Mouse (Mus musculus) limb, embryonic 10.5 days (tissue): Measurements from ENCODE around the gene Gm10644. TPM values are rescaled to one million over a fixed set of nuclear protein-coding genes. Genes with fewer than 3 reads are reported as not detected.

Source experiments
- DNase-seq: peaks from one replicate; pipeline ENCODE4 v3.0.0-alpha.2; 2017; ENCODE audit warnings: low spot score
- H3K27ac ChIP-seq: fragments of 300-500 bp; sonication (generic); 2 replicates; pipeline ENCODE4 v1.5.1; 2016; ENCODE audit warnings: mild to moderate bottlenecking
- H3K27me3 ChIP-seq: fragments of 300-500 bp; sonication (generic); 2 replicates; pipeline ENCODE4 v1.6.1; 2016; ENCODE audit warnings: low read depth, mild to moderate bottlenecking; ENCODE audit not compliant: poor library complexity, severe bottlenecking
- H3K36me3 ChIP-seq: fragments of 300-500 bp; sonication (generic); 2 replicates; pipeline ENCODE4 v1.6.1; 2016; ENCODE audit warnings: mild to moderate bottlenecking, moderate library complexity
- H3K4me1 ChIP-seq: fragments of 300-500 bp; sonication (generic); 2 replicates; pipeline ENCODE4 v1.6.1; 2016
- H3K4me3 ChIP-seq: fragments of 300-500 bp; sonication (generic); 2 replicates; pipeline ENCODE4 v1.5.1; 2016; ENCODE audit warnings: mild to moderate bottlenecking, moderate library complexity
- H3K9me3 ChIP-seq: fragments of 300-500 bp; sonication (generic); replicated peaks from 2 replicates; pipeline ENCODE4 v1.6.1; 2016; ENCODE audit warnings: mild to moderate bottlenecking
- WGBS: fragments of 180-500 bp; shearing (Covaris S2); methylation state at CpG from one replicate; pipeline ENCODE4 v1.1.7; 2016; 5-methylcytosine and 5-hydroxymethylcytosine counted together
- polyA plus RNA-seq: library from polyadenylated mRNA; unstranded; fragments of >200 nt; fragmentation: Nextera tagmentation; extraction: Ambion mirVana; gene quantifications from 2 replicates; pipeline ENCODE4 v1.2.1, GENCODE M21; 2016

Gene Gm10644
- polyA plus RNA-seq, 1 experiment from 2014 or later: 0.58 TPM

GRCm38 (mm10) chr8:83954749-83955105, 278 bp downstream of the Gm10644 start:
- WGBS: 2% methylated on average over 14 of the region's 14 CpGs
- Histone ChIP-seq H3K9me3 (no peaks in the 10 kb centered on the region), H3K4me1 (peaks cover 21% of the 10 kb centered on the region), H3K4me3 (peak overlapping the region; percentile 84), H3K36me3 (peaks cover 8% of the 10 kb centered on the region; the same call in 1 of the 2 replicates), H3K27me3 (no peaks in the 10 kb centered on the region), H3K27ac (peak overlapping the region; percentile 81)
- no peak for DNase-seq

DNA sequence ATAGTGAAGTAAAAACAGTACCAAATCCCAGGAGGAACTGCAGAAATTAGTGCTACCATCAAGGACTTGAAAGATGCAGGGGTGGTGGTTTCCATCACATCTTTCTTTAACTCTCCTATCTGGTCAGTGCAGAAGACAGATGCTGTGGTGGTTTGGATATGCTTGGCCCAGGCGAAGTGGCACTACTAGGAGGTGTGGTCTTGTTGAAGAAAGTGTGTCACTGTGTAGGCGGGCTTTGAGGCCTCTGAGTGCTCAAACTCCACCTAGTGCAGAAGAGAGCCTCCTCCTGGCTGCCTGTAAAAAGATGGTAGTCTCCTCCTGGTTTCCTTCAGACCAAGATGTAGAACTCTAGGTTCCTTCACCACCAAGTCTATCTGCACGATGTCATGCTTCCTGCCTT, 9.5 kb downstream of the Gm10644 start:
- no peak overlapping the region for H3K4me3 ChIP-seq
- no peak for DNase-seq
- H3K9me3 ChIP-seq: no peaks in the 10 kb centered on the region
- H3K36me3 ChIP-seq: no peaks in the 10 kb centered on the region; the same call in 1 of the 2 replicates
- H3K4me1 ChIP-seq: no peaks in the 10 kb centered on the region
- no peak overlapping the region for H3K27ac ChIP-seq
- 65% methylated on average over 3 of the region's 3 CpGs for WGBS
- no peaks in the 10 kb centered on the region for H3K27me3 ChIP-seq

- no peaks in the 10 kb centered on the region for H3K9me3 ChIP-seq
- peaks cover 27% of the 10 kb centered on the region for H3K36me3 ChIP-seq
- DNase-seq: no peak
- WGBS: 81% methylated on average over 1 of the region's 1 CpGs
- H3K27ac ChIP-seq: no peak overlapping the region
- H3K4me1 ChIP-seq: no peaks in the 10 kb centered on the region
- no peak overlapping the region for H3K4me3 ChIP-seq
- no peaks in the 10 kb centered on the region for H3K27me3 ChIP-seq
These were observed 12.6 kb downstream of the Gm10644 start for GRCm38 (mm10) chr8:83942446-83942845.

DNA sequence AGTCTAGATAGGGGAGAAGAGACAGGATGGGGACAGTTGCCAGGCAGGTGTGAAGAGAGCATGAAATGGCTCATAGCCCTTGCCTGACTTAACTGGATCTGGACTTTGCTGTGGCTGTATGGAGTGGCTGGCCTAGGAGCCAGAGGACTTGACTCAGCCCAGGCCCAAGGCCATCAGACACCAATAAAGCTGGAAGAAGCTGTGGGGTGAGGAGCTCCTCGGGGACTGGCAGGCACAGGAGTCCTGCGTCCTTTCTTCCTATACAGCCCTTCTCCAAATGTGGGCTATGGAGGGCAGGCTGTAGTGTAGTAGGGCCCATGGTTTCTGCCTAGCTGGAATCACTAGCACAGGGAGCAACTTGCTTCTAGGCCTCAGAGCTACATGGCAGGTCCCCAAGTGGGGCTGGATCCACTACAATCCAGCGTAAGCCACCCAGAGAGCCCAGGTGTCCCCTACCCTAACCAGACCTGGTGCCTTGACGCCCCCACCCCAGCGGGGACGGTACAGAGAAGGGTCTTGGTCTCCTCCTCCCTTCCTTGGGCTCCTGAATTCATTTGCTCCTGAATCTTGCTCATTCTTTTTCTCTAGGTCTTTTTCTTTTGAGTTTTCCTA, 13.8 kb downstream of the Gm10644 start:
- whole genome bisulfite sequencing: 72% methylated on average over 6 of the region's 6 CpGs
- no peak for DNase-seq
- no peak overlapping the region for H3K27ac ChIP-seq

GRCm38 (mm10) chr8:83938330-83938729, 16.7 kb downstream of the Gm10644 start:
- no peaks in the 10 kb centered on the region for H3K4me1 ChIP-seq
- no peak for DNase-seq
- no peak overlapping the region for H3K27ac ChIP-seq
- 94% methylated on average over 15 of the region's 15 CpGs for WGBS
- no peaks in the 10 kb centered on the region for H3K9me3 ChIP-seq
- no peak overlapping the region for H3K4me3 ChIP-seq
- peaks cover 69% of the 10 kb centered on the region for H3K36me3 ChIP-seq
- no peaks in the 10 kb centered on the region for H3K27me3 ChIP-seq

More for the DNA sequence above, 13.8 kb downstream of the Gm10644 start:
- H3K27me3 ChIP-seq: no peaks in the 10 kb centered on the region
- no peaks in the 10 kb centered on the region for H3K4me1 ChIP-seq
- no peaks in the 10 kb centered on the region for H3K9me3 ChIP-seq
- H3K4me3 ChIP-seq: no peak overlapping the region
- H3K36me3 ChIP-seq: peaks cover 40% of the 10 kb centered on the region

GRCm38 (mm10) chr8:83937645-83938044, 17.4 kb downstream of the Gm10644 start:
- 92% methylated on average over 7 of the region's 7 CpGs for WGBS
- H3K27ac ChIP-seq: no peak overlapping the region
- DNase-seq: no peak
- H3K27me3 ChIP-seq: no peaks in the 10 kb centered on the region
- H3K36me3 ChIP-seq: peaks cover 75% of the 10 kb centered on the region
- no peak overlapping the region for H3K4me3 ChIP-seq
- no peaks in the 10 kb centered on the region for H3K9me3 ChIP-seq
- no peaks in the 10 kb centered on the region for H3K4me1 ChIP-seq

DNA sequence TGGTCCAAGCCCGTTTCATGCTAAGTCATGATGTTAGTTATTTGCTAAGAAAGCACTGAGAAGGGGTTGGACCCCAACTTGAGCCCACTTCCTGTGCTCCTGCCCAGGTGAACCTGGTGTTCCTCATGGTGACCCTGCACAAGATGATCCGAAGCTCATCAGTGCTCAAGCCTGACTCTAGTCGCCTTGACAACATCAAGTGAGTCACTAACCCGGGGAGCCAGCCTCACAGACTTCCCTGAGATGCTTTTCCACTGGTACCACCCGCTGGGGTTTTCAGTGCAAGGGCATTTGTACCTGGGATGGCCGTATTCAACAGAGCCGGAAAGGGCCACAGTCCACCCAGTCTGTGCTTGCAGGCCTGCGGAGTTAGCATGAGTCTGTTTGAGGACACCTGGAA, 19.6 kb downstream of the Gm10644 start:
- Histone ChIP-seq H3K27ac (no peak overlapping the region), H3K4me3 (no peak overlapping the region), H3K27me3 (no peaks in the 10 kb centered on the region), H3K4me1 (no peaks in the 10 kb centered on the region), H3K9me3 (no peaks in the 10 kb centered on the region), H3K36me3 (peaks cover 98% of the 10 kb centered on the region)
- WGBS: 94% methylated on average over 8 of the region's 8 CpGs
- no peak for DNase-seq

GRCm38 (mm10) chr8:83934994-83935393, 20.0 kb downstream of the Gm10644 start:
- H3K27me3 ChIP-seq: no peaks in the 10 kb centered on the region
- no peak for DNase-seq
- H3K4me1 ChIP-seq: no peaks in the 10 kb centered on the region
- H3K36me3 ChIP-seq: peaks cover 99% of the 10 kb centered on the region
- H3K27ac ChIP-seq: no peak overlapping the region
- 89% methylated on average over 2 of the region's 2 CpGs for WGBS
- no peaks in the 10 kb centered on the region for H3K9me3 ChIP-seq
- H3K4me3 ChIP-seq: no peak overlapping the region

- Histone ChIP-seq H3K4me1 (no peaks in the 10 kb centered on the region), H3K36me3 (peaks cover 100% of the 10 kb centered on the region), H3K4me3 (no peak overlapping the region), H3K27ac (no peak overlapping the region), H3K27me3 (no peaks in the 10 kb centered on the region), H3K9me3 (no peaks in the 10 kb centered on the region)
- WGBS: 88% methylated on average over 5 of the region's 5 CpGs
- no peak for DNase-seq
These were observed 20.8 kb downstream of the Gm10644 start for GRCm38 (mm10) chr8:83934222-83934621.

DNA sequence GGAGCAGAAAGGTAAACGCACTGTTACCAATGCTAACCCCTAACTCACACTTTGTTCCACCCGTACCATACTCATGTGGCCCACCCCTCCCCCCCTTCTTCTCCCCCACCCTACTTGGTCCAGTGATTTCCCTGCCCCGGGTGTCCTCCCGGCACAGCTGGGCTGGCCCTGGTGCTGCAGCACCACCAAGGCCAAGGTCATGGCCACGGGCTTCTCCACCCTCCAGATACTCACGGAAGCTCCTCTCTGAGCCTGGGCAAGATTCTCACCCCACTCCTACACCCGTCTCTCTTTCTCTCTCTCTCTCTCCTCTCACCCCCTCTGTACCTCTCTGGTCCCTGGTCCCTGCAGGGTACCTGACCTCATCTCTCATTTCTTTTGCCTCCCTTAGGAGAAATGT, 28.7 kb downstream of the Gm10644 start:
- DNase-seq: no peak
- peaks cover 97% of the 10 kb centered on the region for H3K36me3 ChIP-seq
- H3K9me3 ChIP-seq: no peaks in the 10 kb centered on the region
- no peak overlapping the region for H3K4me3 ChIP-seq
- WGBS: 80% methylated on average over 7 of the region's 7 CpGs
- H3K27me3 ChIP-seq: no peaks in the 10 kb centered on the region
- H3K27ac ChIP-seq: no peak overlapping the region
- peaks cover 3% of the 10 kb centered on the region; the same call in 1 of the 2 replicates for H3K4me1 ChIP-seq

GRCm38 (mm10) chr8:83924585-83924984, 30.4 kb downstream of the Gm10644 start:
- no peak for DNase-seq
- Histone ChIP-seq H3K27ac (0 out of 2 replicates have a peak overlapping the region, but pooled peaks have one; percentile 1), H3K27me3 (no peaks in the 10 kb centered on the region), H3K9me3 (no peaks in the 10 kb centered on the region), H3K4me3 (no peak overlapping the region), H3K36me3 (peaks cover 95% of the 10 kb centered on the region), H3K4me1 (peaks cover 3% of the 10 kb centered on the region; the same call in 1 of the 2 replicates)
- 77% methylated on average over 5 of the region's 5 CpGs for WGBS

DNA sequence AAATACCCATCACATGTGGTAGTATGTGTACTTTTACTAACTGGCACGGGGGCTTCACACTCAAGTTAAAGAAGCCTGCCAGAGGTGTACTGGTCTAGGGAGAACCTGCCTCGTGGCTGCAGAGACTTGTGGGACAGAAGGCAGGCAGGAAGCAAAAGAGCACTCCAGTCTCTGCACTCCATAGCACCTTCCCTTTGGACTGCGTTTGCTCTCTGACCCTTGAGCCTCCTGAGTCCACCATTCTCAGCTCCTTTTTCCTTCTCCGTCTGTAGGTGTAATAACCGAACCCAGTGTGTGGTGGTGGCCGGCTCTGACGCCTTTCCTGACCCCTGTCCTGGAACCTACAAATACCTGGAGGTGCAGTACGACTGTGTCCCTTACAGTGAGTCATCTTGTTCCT, 32.3 kb downstream of the Gm10644 start:
- H3K9me3 ChIP-seq: no peaks in the 10 kb centered on the region
- 90% methylated on average over 8 of the region's 8 CpGs for WGBS
- H3K27me3 ChIP-seq: no peaks in the 10 kb centered on the region
- no peak for DNase-seq
- H3K36me3 ChIP-seq: peaks cover 93% of the 10 kb centered on the region
- H3K4me1 ChIP-seq: peaks cover 3% of the 10 kb centered on the region; the same call in 1 of the 2 replicates
- H3K27ac ChIP-seq: no peak overlapping the region
- no peak overlapping the region for H3K4me3 ChIP-seq

DNA sequence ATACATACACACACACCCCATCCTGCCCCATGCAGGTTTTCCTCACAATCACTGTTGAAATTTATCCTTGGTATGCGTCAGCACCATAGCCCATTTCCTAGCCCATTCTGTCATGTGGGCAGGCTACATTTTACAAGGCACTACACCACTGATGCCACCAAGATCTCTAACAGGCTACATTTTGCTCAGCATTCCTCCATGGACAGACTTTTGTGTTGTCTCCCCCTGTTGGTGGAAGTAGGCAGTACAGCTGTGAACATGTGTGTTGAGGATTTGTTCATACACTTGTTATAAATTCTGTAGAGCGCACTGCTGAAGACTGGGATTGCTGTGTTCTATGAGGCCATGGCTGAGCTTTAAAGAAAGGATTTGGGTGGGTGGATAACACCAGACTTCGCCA, 33.4 kb downstream of the Gm10644 start:
- H3K36me3 ChIP-seq: peaks cover 89% of the 10 kb centered on the region
- 81% methylated on average over 3 of the region's 3 CpGs for WGBS

DNA sequence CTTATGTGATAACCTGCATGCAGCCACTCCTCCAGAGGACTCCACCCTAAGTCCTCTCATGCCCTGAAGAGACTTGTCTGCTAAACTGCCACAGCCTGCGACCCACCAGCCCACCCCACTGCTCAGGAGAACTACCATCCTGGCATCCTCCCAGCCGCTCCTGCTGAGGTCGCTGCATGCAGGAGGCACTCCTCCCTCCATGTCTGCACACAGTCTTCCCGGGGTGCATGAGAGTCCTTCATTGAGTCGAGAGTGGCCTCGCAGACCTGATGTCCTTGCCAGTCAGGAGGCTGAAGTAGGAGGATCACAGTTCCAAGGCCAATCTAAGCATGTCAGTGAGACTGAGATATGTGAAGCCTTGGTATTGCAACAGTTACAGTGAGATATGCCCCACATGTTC, 37.4 kb downstream of the Gm10644 start:
- 86% methylated on average over 6 of the region's 6 CpGs for WGBS
- no peak for DNase-seq
- peaks cover 64% of the 10 kb centered on the region for H3K36me3 ChIP-seq

More for the DNA sequence above, 33.4 kb downstream of the Gm10644 start:
- H3K27ac ChIP-seq: no peak overlapping the region
- no peaks in the 10 kb centered on the region for H3K27me3 ChIP-seq
- no peak overlapping the region for H3K4me3 ChIP-seq
- peak; percentile 85 for DNase-seq
- no peaks in the 10 kb centered on the region for H3K9me3 ChIP-seq
- H3K4me1 ChIP-seq: peaks cover 3% of the 10 kb centered on the region; the same call in 1 of the 2 replicates

More for the DNA sequence above, 37.4 kb downstream of the Gm10644 start:
- no peak overlapping the region for H3K4me3 ChIP-seq
- H3K27ac ChIP-seq: no peak overlapping the region
- no peaks in the 10 kb centered on the region for H3K27me3 ChIP-seq
- H3K4me1 ChIP-seq: peaks cover 22% of the 10 kb centered on the region
- no peaks in the 10 kb centered on the region for H3K9me3 ChIP-seq
